Mouse (Mus musculus): ENCODE data around the gene Olfr1148. TPM values are rescaled to one million over a fixed set of nuclear protein-coding genes. Genes with fewer than 3 reads are reported as not detected.

Olfr1148 gene
- not detected for total RNA-seq (2023)

DNA sequence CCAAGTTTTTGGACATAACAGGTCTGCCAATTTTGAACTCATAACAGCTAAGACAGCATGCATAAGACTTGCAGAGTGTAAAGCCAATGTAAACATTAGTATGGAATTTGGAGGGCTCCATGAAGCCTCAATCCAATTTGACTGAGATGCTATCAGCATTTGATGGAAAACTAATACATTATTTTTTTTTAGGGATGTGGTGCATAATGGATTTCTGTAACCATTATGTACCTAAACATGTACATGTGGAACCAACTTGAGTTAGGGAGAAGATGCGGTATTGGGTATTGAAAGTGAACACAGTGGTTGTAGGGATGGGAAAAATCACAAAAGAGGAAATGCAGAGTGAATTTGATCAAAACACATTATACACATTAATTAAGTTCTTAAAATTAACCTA lies at the start of gene Olfr1148:
TSS of gene Olfr1148 (plus strand) at position 301 of the 400 bp plus-strand sequence.

DNA sequence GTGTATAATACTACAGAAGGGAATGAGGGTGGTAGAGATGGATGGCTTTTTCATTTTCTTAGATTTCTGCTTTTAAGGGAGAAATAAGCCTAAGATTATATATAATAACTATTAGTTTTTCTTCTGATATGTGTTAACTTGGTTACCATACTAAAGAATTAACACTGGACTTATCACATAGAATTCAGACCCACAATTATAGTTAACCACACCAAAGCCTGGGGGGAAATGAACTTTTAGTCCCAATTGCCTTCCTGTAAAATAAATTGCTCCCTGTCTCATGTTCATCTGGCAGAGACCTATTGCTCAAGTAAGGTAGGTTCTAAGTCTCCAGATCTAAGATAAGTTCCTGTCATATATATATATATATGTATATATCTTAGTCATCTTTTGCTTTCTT lies 30.0 kb upstream of the Olfr1148 start, which contains the start of gene Olfr1143:
TSS of gene Olfr1143 (plus strand) at position 301 of the 400 bp plus-strand sequence.

DNA sequence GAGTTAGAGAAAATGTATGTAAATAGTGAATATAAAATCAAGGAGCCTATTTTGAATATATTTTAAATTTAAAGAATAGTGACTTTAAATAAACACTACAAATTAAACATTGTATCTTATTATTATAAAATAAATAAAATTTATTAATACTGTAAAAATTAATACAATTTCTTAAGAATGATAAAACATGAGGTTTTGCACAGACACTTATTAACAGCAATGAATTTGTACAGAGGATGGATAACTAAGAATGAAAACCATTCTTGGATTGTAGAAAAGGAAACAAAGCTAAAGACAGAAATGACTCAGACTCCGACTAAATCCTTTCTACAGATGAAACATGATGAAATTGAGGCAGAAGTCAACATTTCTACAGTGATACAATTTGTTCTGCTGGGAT lies 20.8 kb upstream of the Olfr1148 start, which contains the start of gene Olfr1145:
TSS of gene Olfr1145 (plus strand) at position 301 of the 400 bp plus-strand sequence.

DNA sequence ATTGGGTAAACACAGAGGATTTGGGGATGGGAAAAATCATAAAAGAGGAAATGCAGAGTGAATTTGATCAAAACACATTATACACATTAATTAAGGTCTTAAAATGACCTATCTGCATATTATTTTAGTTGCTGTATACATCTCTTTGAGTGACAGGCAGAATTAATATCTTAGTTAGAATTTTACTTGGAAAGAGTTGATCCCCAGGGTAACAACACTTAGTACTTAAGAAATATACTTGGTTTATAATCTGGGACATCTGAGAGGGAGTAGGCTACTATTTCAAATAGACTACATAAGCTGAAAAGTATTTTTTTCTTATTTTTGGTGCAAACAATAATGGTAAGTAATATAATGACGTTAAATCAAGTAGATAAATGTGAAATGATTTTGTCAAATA lies 13.4 kb downstream of the Olfr1148 start, which contains the start of gene Olfr1150-ps1:
TSS of gene Olfr1150-ps1 (plus strand) at position 301 of the 400 bp plus-strand sequence.

DNA sequence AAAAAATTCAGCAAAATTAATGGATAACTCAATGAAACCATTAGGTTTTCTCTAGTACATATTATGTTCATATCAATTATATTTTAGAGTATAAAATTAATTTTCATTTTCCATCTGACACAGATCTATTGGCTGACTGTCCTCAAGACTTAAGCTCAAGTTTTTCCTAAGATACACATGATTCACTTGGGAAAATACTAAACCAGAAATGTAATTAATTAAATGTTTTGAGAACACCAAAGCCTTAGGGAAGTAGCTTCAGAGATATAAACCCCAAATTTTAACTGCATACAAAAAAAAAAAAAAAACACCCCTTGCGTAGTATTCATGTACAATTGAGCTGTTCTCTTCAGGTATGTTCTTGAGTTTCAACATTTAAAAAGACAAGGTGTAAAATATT lies 25.2 kb downstream of the Olfr1148 start, which contains the start of gene Olfr1151:
TSS of gene Olfr1151 (plus strand) at position 301 of the 400 bp plus-strand sequence.

DNA sequence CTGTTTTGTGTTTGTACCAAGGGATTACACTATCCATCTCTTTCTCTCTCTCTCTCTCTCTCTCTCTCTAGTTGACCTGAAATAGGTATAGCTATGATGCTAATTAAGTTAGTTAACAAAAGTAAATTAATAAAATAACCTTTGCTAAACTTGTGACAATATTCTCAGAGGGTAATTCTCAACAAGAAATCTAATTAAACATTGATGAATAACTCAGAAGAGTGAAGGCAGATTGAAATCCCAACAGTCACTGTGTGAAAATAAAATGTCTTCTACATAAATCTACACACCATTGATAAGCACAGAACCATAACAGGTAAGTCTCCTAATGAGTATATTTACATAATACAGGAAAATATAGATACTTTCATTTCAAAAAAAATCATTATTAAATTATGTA lies 35.9 kb downstream of the Olfr1148 start, which contains the start of gene Olfr1152:
TSS of gene Olfr1152 (plus strand) at position 301 of the 400 bp plus-strand sequence.

Other genes starting within 250 kb of the Olfr1148 start
- gene Olfr1130, start 224.3 kb upstream of the Olfr1148 start, total RNA-seq (2023), result not detected
- gene Olfr1131, start 203.4 kb upstream of the Olfr1148 start, total RNA-seq (2023), result not detected
- gene Olfr1132, start 193.0 kb upstream of the Olfr1148 start, total RNA-seq (2023), result not detected
- gene Olfr1133, start 183.2 kb upstream of the Olfr1148 start, total RNA-seq (2023), result not detected
- gene Olfr1134, start 172.1 kb upstream of the Olfr1148 start, total RNA-seq (2023), result not detected
- gene Olfr1135, start 156.9 kb upstream of the Olfr1148 start, total RNA-seq (2023), result not detected
- gene Olfr1136, start 136.6 kb upstream of the Olfr1148 start, total RNA-seq (2023), result not detected
- gene Olfr1137, start 117.4 kb upstream of the Olfr1148 start, total RNA-seq (2023), result not detected
- not detected for gene Olfr1138, start 90.6 kb upstream of the Olfr1148 start, total RNA-seq (2023)
- not detected for gene Olfr1140, start 86.8 kb upstream of the Olfr1148 start, total RNA-seq (2023)
- not detected for gene Olfr1141, start 76.5 kb upstream of the Olfr1148 start, total RNA-seq (2023)
- gene Olfr152, start 51.0 kb upstream of the Olfr1148 start, total RNA-seq (2023), result not detected
- gene Olfr1143, start 29.9 kb upstream of the Olfr1148 start, total RNA-seq (2023), result not detected
- gene Olfr1145, start 20.7 kb upstream of the Olfr1148 start, total RNA-seq (2023), result not detected
- not detected for gene Olfr1150-ps1, start 13.5 kb downstream of the Olfr1148 start, total RNA-seq (2023)
- not detected for gene Olfr1151, start 25.3 kb downstream of the Olfr1148 start, total RNA-seq (2023)
- gene Olfr1152, start 36.0 kb downstream of the Olfr1148 start, total RNA-seq (2023), result not detected
- not detected for gene Olfr1153, start 64.4 kb downstream of the Olfr1148 start, total RNA-seq (2023)
- not detected for gene Olfr1154, start 74.6 kb downstream of the Olfr1148 start, total RNA-seq (2023)
- gene Olfr1155, start 114.6 kb downstream of the Olfr1148 start, total RNA-seq (2023), result not detected
- not detected for gene Olfr1156, start 122.6 kb downstream of the Olfr1148 start, total RNA-seq (2023)
- not detected for gene Olfr1157, start 137.8 kb downstream of the Olfr1148 start, total RNA-seq (2023)
- gene Olfr74, start 144.1 kb downstream of the Olfr1148 start, total RNA-seq (2023), result not detected
- not detected for gene Olfr1158, start 159.6 kb downstream of the Olfr1148 start, total RNA-seq (2023)
- not detected for gene Olfr1160, start 177.7 kb downstream of the Olfr1148 start, total RNA-seq (2023)
- gene Olfr1161, start 192.2 kb downstream of the Olfr1148 start, total RNA-seq (2023), result not detected
- not detected for gene Olfr73, start 207.2 kb downstream of the Olfr1148 start, total RNA-seq (2023)
- gene Olfr1162, start 220.6 kb downstream of the Olfr1148 start, total RNA-seq (2023), result not detected
- not detected for gene Olfr1163, start 241.3 kb downstream of the Olfr1148 start, total RNA-seq (2023)

Data from CD8-positive naive resting alpha-beta T cell, adult 57 days (primary cell).